Comparison of ENCODE assay signal across 16 mouse cellular contexts in the genomic region with DNA sequence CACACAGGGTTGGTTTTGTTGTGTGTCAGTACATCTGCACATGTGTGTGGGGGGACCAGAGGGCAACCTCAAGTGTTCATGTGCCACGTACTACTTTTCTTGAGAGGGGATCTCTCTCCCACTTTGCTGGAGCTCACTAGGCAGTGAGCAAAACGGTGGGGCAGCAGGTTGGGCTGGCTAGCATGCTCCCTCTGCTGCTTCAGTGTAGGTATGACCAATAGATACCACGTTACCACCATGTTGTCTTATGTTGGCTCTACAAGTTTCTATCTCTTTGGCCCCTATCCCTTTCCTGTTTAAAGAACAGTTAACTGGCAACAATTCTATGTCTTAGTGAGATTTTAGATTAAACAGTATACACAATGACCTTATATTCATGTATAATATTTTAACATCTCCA. TPM values are rescaled to one million over a fixed set of nuclear protein-coding genes. Genes with fewer than 3 reads are reported as not detected.
A peak's percentile ranks its signal among the peaks of the same experiment; 100 is the strongest.
DNase-seq lines count a peak whose midpoint lies in the region; ATAC-seq and TF ChIP-seq lines count a peak whose summit lies in the region.
"Had no signal": no experiment of that assay in that cellular context is flagged by ENCODE, and none has a peak within 500 bp of the region (broad histone marks: within the 10 kb centered on the region; RNA-seq: fewer than 3 reads in every experiment).

No protein-coding gene starts in this region.

- peaks cover 47% of the 10 kb centered on the region for H3K36me3 ChIP-seq in heart, postnatal 0 days (replicated peaks; ENCODE audit: control insufficient read depth, insufficient read depth, low read length)
- peaks cover 49% of the 10 kb centered on the region for H3K36me3 ChIP-seq in heart, embryonic 12.5 days
- peaks cover 7% of the 10 kb centered on the region; the same call in 1 of the 2 replicates for H3K36me3 ChIP-seq in lung, postnatal 0 days (ENCODE audit: insufficient read depth, low read length)

- WGBS in heart, postnatal 0 days, result 75% methylated on average over 3 of the region's 3 CpGs
- 77% methylated on average over 3 of the region's 3 CpGs for WGBS in heart, embryonic 12.5 days
- 67% methylated on average over 3 of the region's 3 CpGs for WGBS in lung, postnatal 0 days

- H3K4me3 ChIP-seq in heart, postnatal 0 days (ENCODE audit: low read depth, low read length), result no peak overlapping the region
- no peak overlapping the region for H3K4me3 ChIP-seq in heart, embryonic 12.5 days
- no peak overlapping the region for H3K4me3 ChIP-seq in lung, postnatal 0 days (ENCODE audit: low read depth, low read length)
- H3K4me3 ChIP-seq: embryonic facial prominence, embryonic 10.5 days; liver, embryonic 15.5 days had no signal

- no peak overlapping the region for H3K27ac ChIP-seq in heart, postnatal 0 days (ENCODE audit: low read depth)
- no peak overlapping the region for H3K27ac ChIP-seq in heart, embryonic 12.5 days (ENCODE audit: poor library complexity, severe bottlenecking)
- H3K27ac ChIP-seq in lung, postnatal 0 days (ENCODE audit: low read length), result no peak overlapping the region
- H3K27ac ChIP-seq: embryonic facial prominence, embryonic 10.5 days; liver, embryonic 15.5 days had no signal

- no peak for TF ChIP-seq EP300 in heart, postnatal 0 days (IDR thresholded peaks at IDR 0.05; ENCODE audit: low read depth)
- no peak for TF ChIP-seq EP300 in lung, postnatal 0 days (IDR thresholded peaks at IDR 0.05)

- no peak for DNase-seq in heart, postnatal 0 days (ENCODE audit: low spot score)
- no peak for DNase-seq in lung, postnatal 0 days (ENCODE audit: low spot score)
- DNase-seq in lung, postnatal 36 days, result no peak
- DNase-seq in R1 (ENCODE audit: low read depth, low spot score), result peak; percentile 41
- no peak for DNase-seq in urinary bladder, postnatal 4 days (ENCODE audit: low spot score in 2 of 2)
- DNase-seq in ovary, postnatal 36 days (ENCODE audit: low spot score), result no peak
- DNase-seq: adrenal gland, adult 2 months; cerebellum, adult 9-11 months; gastrocnemius, postnatal 36 days; kidney, postnatal 10 days; right cerebral cortex, postnatal 4 days; thymus, postnatal 36 days had no signal

- H3K4me1 ChIP-seq in heart, postnatal 0 days (ENCODE audit: control insufficient read depth, insufficient read depth), result 0 out of 2 replicates have a peak, but pooled peaks cover 3% of the 10 kb centered on the region
- H3K4me1 ChIP-seq in heart, embryonic 12.5 days (replicated peaks), result peaks cover 9% of the 10 kb centered on the region
- 0 out of 2 replicates have a peak, but pooled peaks cover 5% of the 10 kb centered on the region for H3K4me1 ChIP-seq in lung, postnatal 0 days (ENCODE audit: insufficient read depth, low read depth, low read length)
- H3K4me1 ChIP-seq: embryonic facial prominence, embryonic 10.5 days had no signal

- H3K9me3 ChIP-seq in heart, postnatal 0 days (replicated peaks; ENCODE audit: control insufficient read depth, low read length), result no peaks in the 10 kb centered on the region
- no peaks in the 10 kb centered on the region for H3K9me3 ChIP-seq in heart, embryonic 12.5 days (replicated peaks)
- no peaks in the 10 kb centered on the region for H3K9me3 ChIP-seq in lung, postnatal 0 days (ENCODE audit: low read length)
- H3K9me3 ChIP-seq: embryonic facial prominence, embryonic 10.5 days; liver, embryonic 15.5 days had no signal

- H3K27me3 ChIP-seq in heart, postnatal 0 days (ENCODE audit: control insufficient read depth, insufficient read depth, low read length), result no peaks in the 10 kb centered on the region
- no peaks in the 10 kb centered on the region for H3K27me3 ChIP-seq in heart, embryonic 12.5 days (replicated peaks)
- no peaks in the 10 kb centered on the region for H3K27me3 ChIP-seq in lung, postnatal 0 days (replicated peaks; ENCODE audit: insufficient read depth, low read length)
- H3K27me3 ChIP-seq: liver, embryonic 15.5 days had no signal

- H3K9ac ChIP-seq in heart, postnatal 0 days (replicated peaks; ENCODE audit: low read depth, low read length), result no peak overlapping the region
- H3K9ac ChIP-seq in heart, embryonic 12.5 days, result no peak overlapping the region
- no peak overlapping the region for H3K9ac ChIP-seq in lung, postnatal 0 days (replicated peaks; ENCODE audit: low read depth)
- H3K9ac ChIP-seq: liver, embryonic 15.5 days had no signal

- peak; percentile 18; the same call in 1 of the 2 replicates for TF ChIP-seq CTCF in heart, postnatal 0 days (IDR thresholded peaks at IDR 0.05; ENCODE audit: low read depth)
- peak; percentile 27; the same call in 1 of the 2 replicates for TF ChIP-seq CTCF in lung, postnatal 0 days (IDR thresholded peaks at IDR 0.05)

- no peak for ATAC-seq in heart, postnatal 0 days (ENCODE audit: insufficient read depth, low read depth)
- ATAC-seq in heart, embryonic 12.5 days (ENCODE audit: insufficient number of reproducible peaks, low FRiP score), result no peak
- ATAC-seq in lung, postnatal 0 days, result peak; percentile 28; the same call in 1 of the 2 replicates
- peak; percentile 42; the same call in 1 of the 2 replicates for ATAC-seq in megakaryocyte progenitor cell, adult 5-6 weeks (replicated peaks; ENCODE audit: poor library complexity)

- no peak overlapping the region for H3K4me2 ChIP-seq in heart, postnatal 0 days (ENCODE audit: low read depth, low read length)
- no peak overlapping the region for H3K4me2 ChIP-seq in heart, embryonic 12.5 days
- no peak overlapping the region for H3K4me2 ChIP-seq in lung, postnatal 0 days (replicated peaks; ENCODE audit: low read depth, low read length)
- H3K4me2 ChIP-seq: liver, embryonic 15.5 days had no signal

RNA-seq across cellular contexts. Expression of a gene that starts 48.7 kb away (rescaled TPM):
- total RNA-seq in heart, postnatal 0 days (2014; rRNA removed; ENCODE audit: low replicate concordance), result 121 and 126 TPM in 2 replicates
- polyA plus RNA-seq in heart, postnatal 0 days (2015; fragmentation: Nextera tagmentation; extraction: Ambion mirVana), result 178 and 187 TPM in 2 replicates
- polyA plus RNA-seq in heart, embryonic 12.5 days (2016; fragmentation: Nextera tagmentation; extraction: Ambion mirVana), result 213 and 221 TPM in 2 replicates
- polyA plus RNA-seq in lung, postnatal 0 days (2015; fragmentation: Nextera tagmentation; extraction: Ambion mirVana), result 76.4 and 92.6 TPM in 2 replicates
- total RNA-seq in megakaryocyte progenitor cell, adult 5-6 weeks (2015), result 63.3 and 64.7 TPM in 2 replicates
- total RNA-seq in megakaryocyte progenitor cell, adult 5-6 weeks (2017), result 55.0 and 72.3 TPM in 2 replicates

Comparison
In these comparisons a context has a peak if more than half of its experiments do, and no peak if none do; other contexts are left out.
1. ATAC-seq: peak in lung, postnatal 0 days (single experiment) and megakaryocyte progenitor cell, adult 5-6 weeks (single experiment); none in heart, postnatal 0 days (single experiment) and heart, embryonic 12.5 days (single experiment).